Mouse (Mus musculus) MEL (cell line): ENCODE data around the gene Eif4b. TPM values are rescaled to one million over a fixed set of nuclear protein-coding genes. Genes with fewer than 3 reads are reported as not detected.

Source experiments
- DNase-seq: peaks from one replicate; pipeline ENCODE4 v3.0.0; 2011; ENCODE audit warnings: low read depth, low spot score
- H3K27ac ChIP-seq: 2 replicates; pipeline ENCODE4 v1.5.1; 2012; ENCODE audit warnings: low read depth, mild to moderate bottlenecking, control low read depth, low read length, moderate library complexity; ENCODE audit not compliant: control insufficient read depth
- H3K27me3 ChIP-seq, 2 experiments: fragments of 150-350 bp in 1 of 2; sonication (generic) in 1 of 2; 2 replicates each; pipeline ENCODE4 v1.6.1; 2012; ENCODE audit warnings: low read length in 2 of 2, mild to moderate bottlenecking in 2 of 2, improper control_type of control experiment in 1 of 2, moderate library complexity in 1 of 2; ENCODE audit not compliant: insufficient read depth in 2 of 2, control insufficient read depth in 1 of 2
- H3K36me3 ChIP-seq, 2 experiments: 2 replicates each; pipeline ENCODE4 v1.6.1; 2012 to 2014; ENCODE audit warnings: low read length in 2 of 2, improper control_type of control experiment in 1 of 2, inconsistent platforms in 1 of 2, mild to moderate bottlenecking in 1 of 2; ENCODE audit not compliant: insufficient read depth in 2 of 2, control insufficient read depth in 1 of 2
- H3K4me1 ChIP-seq, 2 experiments: fragments of 150-350 bp in 1 of 2; sonication (generic) in 1 of 2; 2 replicates each; pipeline ENCODE4 v1.6.1; 2012; ENCODE audit warnings: low read length in 2 of 2, improper control_type of control experiment in 1 of 2, mild to moderate bottlenecking in 1 of 2; ENCODE audit not compliant: insufficient read depth in 2 of 2, control insufficient read depth in 1 of 2
- H3K4me3 ChIP-seq, 2 experiments: fragments of 150-350 bp in 1 of 2; sonication (generic) in 1 of 2; 2 replicates each; pipeline ENCODE4 v1.5.1; 2012; ENCODE audit warnings: low read depth in 2 of 2, low read length in 2 of 2, mild to moderate bottlenecking in 2 of 2, moderate library complexity in 2 of 2, control low read depth in 1 of 2, improper control_type of control experiment in 1 of 2; ENCODE audit not compliant: control insufficient read depth in 1 of 2, insufficient read depth in 1 of 2
- H3K79me2 ChIP-seq: 2 replicates; pipeline ENCODE4 v1.6.1; 2012; ENCODE audit warnings: mild to moderate bottlenecking, low read length, moderate library complexity; ENCODE audit not compliant: control insufficient read depth, poor library complexity, insufficient read depth
- H3K9ac ChIP-seq: 2 replicates; pipeline ENCODE4 v1.6.1; 2012; ENCODE audit warnings: low read depth, mild to moderate bottlenecking, control low read depth, low read length, moderate library complexity; ENCODE audit not compliant: control insufficient read depth, poor library complexity, severe bottlenecking
- H3K9me3 ChIP-seq: fragments of 150-350 bp; sonication (generic); replicated peaks from 2 replicates; pipeline ENCODE4 v1.6.1; 2012; ENCODE audit warnings: mild to moderate bottlenecking, low read length, improper control_type of control experiment, moderate library complexity; ENCODE audit not compliant: insufficient read depth
- CHD2 ChIP-seq: IDR thresholded peaks from 2 replicates; pipeline ENCODE4 v1.6.1; 2011; ENCODE audit warnings: low read length, improper control_type of control experiment
- CTCF ChIP-seq, 3 experiments: IDR thresholded peaks in 2 of 3; conservative IDR thresholded peaks in 1 of 3; 2 replicates each; pipeline ENCODE4 v1.5.1; 2011 to 2012; ENCODE audit warnings: low read length in 3 of 3, low read depth in 2 of 3, mild to moderate bottlenecking in 2 of 3, improper control_type of control experiment in 1 of 3, inconsistent platforms in 1 of 3, mixed read lengths in 1 of 3, moderate library complexity in 1 of 3; ENCODE audit not compliant: control insufficient read depth in 1 of 3, insufficient read depth in 1 of 3, poor library complexity in 1 of 3, severe bottlenecking in 1 of 3
- E2F4 ChIP-seq: IDR thresholded peaks from 2 replicates; pipeline ENCODE4 v1.6.1; 2011; ENCODE audit warnings: low read depth, low read length, improper control_type of control experiment, borderline replicate concordance
- EP300 ChIP-seq, 2 experiments: IDR thresholded peaks; 2 replicates each; pipeline ENCODE4 v1.6.1; 2011; ENCODE audit warnings: improper control_type of control experiment in 2 of 2, low read length in 2 of 2, low read depth in 1 of 2, mild to moderate bottlenecking in 1 of 2
- ETS1 ChIP-seq: IDR thresholded peaks from 2 replicates; pipeline ENCODE4 v1.6.1; 2012; ENCODE audit warnings: low read depth, mild to moderate bottlenecking, inconsistent platforms, low read length, improper control_type of control experiment, moderate library complexity
- GATA1 ChIP-seq: IDR thresholded peaks from 2 replicates; pipeline ENCODE4 v1.6.1; 2011; ENCODE audit warnings: low read depth, low read length, improper control_type of control experiment
- HCFC1 ChIP-seq: IDR thresholded peaks from 2 replicates; pipeline ENCODE4 v1.6.1; 2012; ENCODE audit warnings: low read depth, mild to moderate bottlenecking, inconsistent platforms, low read length, improper control_type of control experiment, moderate library complexity
- MAX ChIP-seq: IDR thresholded peaks from 2 replicates; pipeline ENCODE4 v1.6.1; 2011; ENCODE audit warnings: low read length, improper control_type of control experiment
- MAZ ChIP-seq: IDR thresholded peaks from 2 replicates; pipeline ENCODE4 v1.6.1; 2012; ENCODE audit warnings: low read depth, mild to moderate bottlenecking, inconsistent platforms, low read length, improper control_type of control experiment
- MYB ChIP-seq: IDR thresholded peaks from 2 replicates; pipeline ENCODE4 v1.6.1; 2011; ENCODE audit warnings: mild to moderate bottlenecking, low read depth, low read length, improper control_type of control experiment
- NELFE ChIP-seq: IDR thresholded peaks from 2 replicates; pipeline ENCODE4 v1.6.1; 2011; ENCODE audit warnings: low read depth, low read length, improper control_type of control experiment
- POLR2AphosphoS2 ChIP-seq: IDR thresholded peaks from 2 replicates; pipeline ENCODE4 v1.6.1; 2011; ENCODE audit warnings: low read length, improper control_type of control experiment
- POLR2AphosphoS5 ChIP-seq: IDR thresholded peaks from 2 replicates; pipeline ENCODE4 v1.6.1; 2012; ENCODE audit warnings: low read depth, borderline replicate concordance, mild to moderate bottlenecking, inconsistent platforms, low read length, moderate library complexity, mixed read lengths
- RAD21 ChIP-seq: IDR thresholded peaks from 2 replicates; pipeline ENCODE4 v1.6.1; 2011; ENCODE audit warnings: mild to moderate bottlenecking, low read depth, low read length, improper control_type of control experiment
- RCOR1 ChIP-seq: IDR thresholded peaks from 2 replicates; pipeline ENCODE4 v1.6.1; 2012; ENCODE audit warnings: low read depth, mild to moderate bottlenecking, inconsistent platforms, low read length, improper control_type of control experiment
- SMC3 ChIP-seq: IDR thresholded peaks from 2 replicates; pipeline ENCODE4 v1.6.1; 2011; ENCODE audit warnings: low read depth, low read length, improper control_type of control experiment
- TAL1 ChIP-seq: IDR thresholded peaks from 2 replicates; pipeline ENCODE4 v1.6.1; 2012; ENCODE audit warnings: mild to moderate bottlenecking, inconsistent platforms, low read length, moderate library complexity, mixed read lengths
- ZC3H11A ChIP-seq: IDR thresholded peaks from 2 replicates; pipeline ENCODE4 v1.6.1; 2012; ENCODE audit warnings: low read depth, mild to moderate bottlenecking, inconsistent platforms, low read length, improper control_type of control experiment
- ZKSCAN1 ChIP-seq: IDR thresholded peaks from 2 replicates; pipeline ENCODE4 v1.6.1; 2012; ENCODE audit warnings: low read depth, mild to moderate bottlenecking, inconsistent platforms, low read length, improper control_type of control experiment, moderate library complexity
- ZMIZ1 ChIP-seq: IDR thresholded peaks from 2 replicates; pipeline ENCODE4 v1.6.1; 2012; ENCODE audit warnings: low read depth, mild to moderate bottlenecking, inconsistent platforms, low read length, improper control_type of control experiment, moderate library complexity
- polyA plus RNA-seq, 2 experiments: library from polyadenylated mRNA; stranded (reverse) in 1 of 2; unstranded in 1 of 2; fragments of >175 nt in 1 of 2; fragments of >200 nt in 1 of 2; gene quantifications; 2 replicates each; pipeline versions ENCODE4 v1.2.1 to v1.2.4; 2012; ENCODE audit warnings: low replicate concordance in 2 of 2, low read depth in 1 of 2; ENCODE audit not compliant: insufficient read length in 2 of 2, insufficient read depth in 1 of 2, missing spikeins in 1 of 2
- total RNA-seq: library from RNA; depleted of rRNA; stranded (reverse); fragments of 300-350 nt; gene quantifications from 2 replicates; pipeline ENCODE4 v1.2.3, GENCODE M21; 2012

Gene Eif4b
- total and polyA plus RNA-seq, 3 experiments = 464 to 790 (median 561) TPM

DNA sequence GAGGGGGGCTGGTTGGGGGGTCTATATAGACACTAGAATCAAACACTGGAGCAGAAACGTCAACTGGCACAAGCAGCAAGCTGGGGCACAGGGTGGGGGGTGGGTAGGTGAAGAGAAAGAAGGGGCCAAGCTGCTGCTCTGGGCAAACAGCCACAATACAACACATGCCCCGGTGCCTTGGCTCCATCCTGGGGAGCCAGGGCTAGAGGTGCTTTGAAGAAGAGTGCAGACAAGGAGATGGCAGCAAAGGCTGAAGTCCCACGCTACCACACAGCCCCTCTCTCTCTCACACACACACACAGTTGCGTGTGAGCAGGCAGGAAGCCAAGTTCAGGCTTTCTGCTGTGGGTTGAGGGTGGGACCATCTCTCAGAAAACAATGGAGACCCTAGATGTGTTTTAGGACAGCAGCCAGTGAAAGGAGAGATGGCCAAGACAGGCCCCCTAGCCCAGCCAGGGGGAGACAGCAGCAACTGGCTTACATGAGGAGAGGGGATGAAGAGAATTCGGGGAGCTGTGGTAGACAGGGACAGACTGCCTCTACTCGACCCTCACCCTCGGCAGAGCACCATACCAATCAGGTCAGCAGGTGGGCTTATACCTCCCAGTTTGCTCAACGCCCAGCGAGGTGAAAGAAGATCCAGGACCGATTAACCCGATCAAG, 43.3 kb downstream of the Eif4b start:
- Histone ChIP-seq H3K4me3 (no peak overlapping the region), H3K4me1 (no peaks in the 10 kb centered on the region), H3K36me3 (peaks cover 0 to 5% of the 10 kb centered on the region in 2 experiments; a peak in 2 of 4 replicates), H3K27me3 (no peaks in the 10 kb centered on the region), H3K9me3 (no peaks in the 10 kb centered on the region), H3K9ac (no peak overlapping the region), H3K79me2 (no peaks in the 10 kb centered on the region), H3K27ac (no peak overlapping the region)
- TF ChIP-seq GATA1 = no peak
- TF ChIP-seq POLR2AphosphoS5 = no peak
- TF ChIP-seq ZKSCAN1 = no peak
- TF ChIP-seq NELFE = no peak
- no peak for TF ChIP-seq CHD2
- no peak for TF ChIP-seq CTCF (IDR thresholded peaks at IDR 0.05 in 2 of 3, conservative IDR thresholded peaks at IDR 0.05 in 1 of 3; ENCODE audit: control insufficient read depth in 1 of 3, insufficient read depth in 1 of 3, low read depth in 2 of 3, low read length in 3 of 3, poor library complexity in 1 of 3, severe bottlenecking in 1 of 3)
- no peak for TF ChIP-seq TAL1
- TF ChIP-seq MAX = no peak
- TF ChIP-seq RAD21 = no peak
- TF ChIP-seq POLR2AphosphoS2 = no peak
- no peak for TF ChIP-seq RCOR1
- TF ChIP-seq MAZ = no peak
- no peak for DNase-seq

DNA sequence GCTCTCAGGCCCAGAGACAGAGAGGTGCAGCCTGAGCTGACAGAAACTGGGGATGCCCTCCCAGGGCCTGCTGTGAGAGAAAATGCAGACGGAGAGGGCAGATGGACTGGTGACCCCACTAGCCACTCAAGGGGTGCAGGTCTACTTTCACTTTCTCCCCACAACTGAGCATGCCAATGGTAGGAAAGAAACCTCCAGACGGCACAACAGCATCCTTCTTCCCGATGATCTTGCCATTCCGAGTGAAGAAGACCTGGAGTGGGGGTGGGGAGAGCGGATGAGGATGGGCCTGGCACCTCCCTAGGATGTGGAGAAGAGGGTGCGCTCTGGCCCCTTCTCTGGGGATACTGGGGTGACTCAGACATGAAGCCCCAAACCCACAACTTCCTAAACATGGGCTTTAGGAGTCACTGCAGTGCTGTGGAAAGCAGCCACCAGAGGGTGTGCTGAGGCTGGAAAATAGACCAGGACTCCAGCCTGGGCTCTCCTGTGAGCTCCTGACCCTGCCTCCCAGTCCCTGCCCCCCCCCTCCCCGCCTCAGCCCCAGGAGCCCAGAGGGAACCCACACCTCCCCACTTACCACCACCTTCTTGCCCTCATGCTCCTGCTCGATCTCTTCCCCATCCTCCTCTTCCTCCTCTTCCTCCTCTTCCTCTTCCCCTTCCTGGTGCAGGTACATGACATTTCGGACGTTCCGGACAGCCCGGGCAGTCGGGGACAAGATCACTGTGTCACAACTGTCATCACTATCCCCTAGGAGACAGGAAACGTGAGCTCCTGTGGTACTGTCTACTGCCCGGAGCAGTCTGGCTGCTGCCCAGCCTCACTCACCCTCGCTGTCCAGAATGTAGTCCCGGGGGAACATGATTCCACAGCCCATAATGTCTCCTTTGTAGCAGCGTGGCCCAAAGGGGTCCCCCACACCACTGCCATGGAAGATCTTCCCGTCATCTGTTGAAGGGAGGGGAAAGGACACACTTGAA, 44.2 kb downstream of the Eif4b start:
- H3K36me3 ChIP-seq = peaks cover 0 to 5% of the 10 kb centered on the region in 2 experiments; a peak in 2 of 4 replicates
- H3K9ac ChIP-seq = no peak overlapping the region
- no peaks in the 10 kb centered on the region for H3K79me2 ChIP-seq
- no peaks in the 10 kb centered on the region for H3K9me3 ChIP-seq
- no peak for DNase-seq
- no peak overlapping the region for H3K4me3 ChIP-seq
- H3K27ac ChIP-seq = no peak overlapping the region
- no peaks in the 10 kb centered on the region for H3K27me3 ChIP-seq
- no peaks in the 10 kb centered on the region for H3K4me1 ChIP-seq
- TF ChIP-seq SMC3 (peak; percentile 22), ZMIZ1 (no peak), ETS1 (no peak), EP300 (IDR thresholded peaks at IDR 0.05; ENCODE audit: low read depth in 1 of 2, low read length in 2 of 2) (no peak), ZKSCAN1 (no peak), CTCF (IDR thresholded peaks at IDR 0.05 in 2 of 3, conservative IDR thresholded peaks at IDR 0.05 in 1 of 3; ENCODE audit: control insufficient read depth in 1 of 3, insufficient read depth in 1 of 3, low read depth in 2 of 3, low read length in 3 of 3, poor library complexity in 1 of 3, severe bottlenecking in 1 of 3) (peak in 2 of 3 experiments; percentile 19 to 23; a peak in 2 of 6 replicates), HCFC1 (no peak), RAD21 (no peak; the same call in 1 of the 2 replicates), ZC3H11A (no peak), E2F4 (no peak), NELFE (no peak), MYB (no peak)
